Mouse (Mus musculus) A20 (cell line): Measurements from ENCODE around the gene Tmem45b.
A peak's percentile ranks its signal among the peaks of the same experiment; 100 is the strongest.

Source experiments
- DNase-seq: peaks from one replicate; pipeline ENCODE4 v3.0.0-alpha.2; 2011; ENCODE audit warnings: low read depth, low spot score

The Tmem45b gene

GRCm38 (mm10) chr9:31404311-31404710 is 60.0 kb downstream of the Tmem45b start:
- no peak for DNase-seq

DNA sequence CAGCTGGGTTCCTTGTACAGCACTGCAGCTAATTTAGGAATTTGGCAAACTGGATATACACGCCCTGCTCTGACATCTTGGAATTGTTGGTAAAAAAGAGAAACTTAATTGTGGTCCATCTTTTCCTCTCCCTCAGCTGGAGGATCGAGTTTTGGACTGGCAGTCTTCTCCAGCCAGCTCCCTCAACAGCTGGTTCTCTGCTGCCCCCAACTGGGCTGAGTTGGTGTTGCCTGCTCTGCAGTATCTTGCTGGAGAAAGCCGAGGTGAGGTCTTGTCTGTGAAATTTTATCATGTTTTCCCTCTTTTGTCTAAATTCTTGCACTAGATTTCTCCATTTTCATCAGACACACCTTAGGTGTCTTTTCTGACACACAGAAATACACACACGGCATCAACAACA is 63.8 kb downstream of the Tmem45b start:
- peak; percentile 62 for DNase-seq

GRCm38 (mm10) chr9:31387206-31387605 is 77.1 kb downstream of the Tmem45b start:
- DNase-seq, result no peak

GRCm38 (mm10) chr9:31386368-31387180 is 77.7 kb downstream of the Tmem45b start:
- peak; percentile 77 for DNase-seq

- peak; percentile 96 for DNase-seq
Measured at GRCm38 (mm10) chr9:31385947-31386354, 78.3 kb downstream of the Tmem45b start, which contains the start of gene Nfrkb. Gene Nfrkb, plus strand, starts transcription at chr9:31386192.

DNA sequence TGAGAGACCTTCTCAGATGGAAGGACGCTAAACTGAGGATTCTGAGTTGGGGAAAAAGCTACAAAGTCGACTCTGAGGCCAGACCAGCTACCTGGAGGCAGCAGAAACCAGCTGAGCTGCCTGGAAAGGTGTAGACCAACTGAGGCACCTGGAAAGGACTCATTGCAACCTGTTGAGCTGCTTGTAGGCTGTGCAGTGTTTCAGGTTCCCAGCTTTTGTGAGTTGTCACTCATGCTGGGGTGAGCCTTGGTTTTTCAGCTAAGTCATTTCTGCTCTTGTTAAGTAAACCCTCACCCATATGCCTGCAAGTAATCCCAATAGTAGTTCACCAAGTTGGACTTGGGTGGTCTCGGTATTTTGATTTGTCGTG is 78.8 kb downstream of the Tmem45b start:
- DNase-seq, result no peak

- DNase-seq, result peak; percentile 61
Measured at GRCm38 (mm10) chr9:31384786-31385499, 79.3 kb downstream of the Tmem45b start.

- no peak for DNase-seq
Measured at GRCm38 (mm10) chr9:31376661-31377060, 87.6 kb downstream of the Tmem45b start.
